Mouse (Mus musculus): ENCODE results near the gene Olfml2a.
"Not testable (repeated sequence)": the region's sequence is repeated elsewhere in the genome, so short reads cannot be mapped to it uniquely, and the experiment has no call there.

Gene Olfml2a

GRCm38 (mm10) chr2:38986580-38986979 is 54.8 kb downstream of the Olfml2a start:
- no peak for DNase-seq (ENCODE audit: low spot score)

- DNase-seq (ENCODE audit: low spot score) = no peak
These were observed 55.6 kb downstream of the Olfml2a start for GRCm38 (mm10) chr2:38987371-38987770.

- DNase-seq (ENCODE audit: low spot score) = peak; percentile 76
These were observed 56.2 kb downstream of the Olfml2a start for GRCm38 (mm10) chr2:38987803-38988510.

GRCm38 (mm10) chr2:38988929-38989328 is 57.2 kb downstream of the Olfml2a start:
- DNase-seq (ENCODE audit: low spot score) = no peak

- no peak for DNase-seq (ENCODE audit: low spot score)
These were observed 60.2 kb downstream of the Olfml2a start for GRCm38 (mm10) chr2:38992004-38992403.

GRCm38 (mm10) chr2:38992452-38992851 is 60.7 kb downstream of the Olfml2a start:
- no peak for DNase-seq (ENCODE audit: low spot score)

GRCm38 (mm10) chr2:38997386-38998374 is 65.9 kb downstream of the Olfml2a start, which contains the start of gene Wdr38:
Gene Wdr38, plus strand, starts transcription at chr2:38997476.
- DNase-seq (ENCODE audit: low spot score) = peak; percentile 86

GRCm38 (mm10) chr2:38999381-38999780 is 67.6 kb downstream of the Olfml2a start:
- DNase-seq (ENCODE audit: low spot score) = no peak

- DNase-seq (ENCODE audit: low spot score) = no peak
These were observed 68.3 kb downstream of the Olfml2a start for GRCm38 (mm10) chr2:38999910-39000586.

- DNase-seq (ENCODE audit: low spot score) = no peak
These were observed 68.8 kb downstream of the Olfml2a start for GRCm38 (mm10) chr2:39000587-39000919.

GRCm38 (mm10) chr2:39001866-39002265 is 70.1 kb downstream of the Olfml2a start:
- no peak for DNase-seq (ENCODE audit: low spot score)

- no peak for DNase-seq (ENCODE audit: low spot score)
These were observed 71.3 kb downstream of the Olfml2a start for GRCm38 (mm10) chr2:39003106-39003505.

- no peak for DNase-seq (ENCODE audit: low spot score)
These were observed 71.7 kb downstream of the Olfml2a start for GRCm38 (mm10) chr2:39003512-39003911.

GRCm38 (mm10) chr2:39004372-39004771 is 72.6 kb downstream of the Olfml2a start:
- no peak for DNase-seq (ENCODE audit: low spot score)

GRCm38 (mm10) chr2:39004880-39005435 is 73.2 kb downstream of the Olfml2a start, which contains the start of gene Arpc5l:
Gene Arpc5l, plus strand, starts transcription at chr2:39005348.
- DNase-seq (ENCODE audit: low spot score) = peak; percentile 93

- peak; percentile 66 for DNase-seq (ENCODE audit: low spot score)
These were observed 73.8 kb downstream of the Olfml2a start, which contains the start of gene Rpl35 for GRCm38 (mm10) chr2:39005574-39006079. Gene Rpl35, minus strand, starts transcription at chr2:39005624.

GRCm38 (mm10) chr2:39006149-39006730 is 74.5 kb downstream of the Olfml2a start:
- DNase-seq (ENCODE audit: low spot score) = no peak

GRCm38 (mm10) chr2:39007865-39008264 is 76.1 kb downstream of the Olfml2a start:
- peak; percentile 94 for DNase-seq (ENCODE audit: low spot score)

- peak; percentile 43 for DNase-seq (ENCODE audit: low spot score)
These were observed 76.6 kb downstream of the Olfml2a start for GRCm38 (mm10) chr2:39008350-39008851.

GRCm38 (mm10) chr2:39008954-39009365 is 77.2 kb downstream of the Olfml2a start:
- peak; percentile 80 for DNase-seq (ENCODE audit: low spot score)

GRCm38 (mm10) chr2:39010144-39010543 is 78.4 kb downstream of the Olfml2a start:
- DNase-seq (ENCODE audit: low spot score) = not testable (repeated sequence)
